Mouse (Mus musculus): ENCODE results near the gene Adcy4.

Adcy4 gene

DNA sequence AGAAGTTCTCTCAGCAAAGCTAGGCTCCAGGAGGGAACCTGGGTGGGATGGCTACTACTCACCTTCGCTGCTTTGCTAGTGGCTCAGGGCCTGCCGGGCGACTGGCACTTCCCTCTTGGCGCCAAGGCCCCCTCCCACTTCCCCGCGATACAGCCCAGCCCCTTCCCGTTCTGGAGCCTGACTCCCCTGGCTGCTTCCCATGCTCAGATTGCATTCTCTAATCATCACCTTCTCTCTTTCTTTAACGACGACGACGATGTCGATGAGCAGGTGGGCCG is at the start of gene Adcy4:
TSS of gene Adcy4 (minus strand) at position 138 of the 278 bp plus-strand sequence.
- DNase-seq (ENCODE audit: low spot score in 2 of 2), result no peak

DNA sequence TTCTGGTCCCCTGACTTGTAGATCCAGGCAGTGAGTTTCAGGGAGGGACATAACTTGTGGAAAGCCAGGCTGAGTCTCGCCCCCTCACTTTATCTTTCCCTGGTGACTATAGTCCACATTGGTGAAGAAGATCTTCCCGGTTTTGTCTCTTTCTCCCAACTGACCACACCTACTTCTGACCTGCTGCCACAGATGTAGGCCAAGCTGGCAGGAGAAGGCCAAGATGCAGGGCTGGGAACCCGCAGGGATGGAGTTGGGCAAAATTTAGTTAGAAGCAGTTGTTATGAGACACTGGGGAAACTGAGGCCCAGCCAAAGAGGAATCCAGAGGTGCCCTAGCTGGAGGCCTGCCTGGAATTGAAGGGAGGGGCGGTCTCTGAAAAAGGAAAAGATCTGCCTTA is 49.2 kb upstream of the Adcy4 start:
- no peak for DNase-seq (ENCODE audit: low spot score in 2 of 2)

DNA sequence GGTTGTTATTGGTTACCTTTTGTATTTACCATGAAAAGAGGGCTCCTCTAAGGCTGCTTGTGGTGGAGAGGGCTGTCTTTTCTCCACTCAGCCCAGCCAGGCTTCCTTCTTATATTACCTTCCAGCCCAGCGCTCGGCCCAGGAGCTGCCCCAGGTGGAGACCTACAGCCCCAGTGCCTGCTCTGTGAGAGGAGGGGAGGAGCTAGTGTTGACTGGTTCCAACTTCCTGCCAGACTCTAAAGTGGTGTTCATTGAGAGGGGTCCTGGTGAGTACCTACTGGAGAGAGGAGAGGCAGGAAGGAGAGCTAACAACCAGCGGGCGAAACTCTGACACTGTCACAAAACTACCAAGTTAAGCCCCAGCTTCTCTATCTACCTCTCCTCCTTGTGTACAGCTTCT is 46.4 kb upstream of the Adcy4 start:
- DNase-seq (ENCODE audit: low spot score in 2 of 2), result no peak

- DNase-seq (ENCODE audit: low spot score in 2 of 2), result no peak
Measured at GRCm38 (mm10) chr14:55829854-55830253, 46.0 kb upstream of the Adcy4 start.

- no peak for DNase-seq (ENCODE audit: low spot score in 2 of 2)
Measured at GRCm38 (mm10) chr14:55828716-55829263, 44.9 kb upstream of the Adcy4 start.

DNA sequence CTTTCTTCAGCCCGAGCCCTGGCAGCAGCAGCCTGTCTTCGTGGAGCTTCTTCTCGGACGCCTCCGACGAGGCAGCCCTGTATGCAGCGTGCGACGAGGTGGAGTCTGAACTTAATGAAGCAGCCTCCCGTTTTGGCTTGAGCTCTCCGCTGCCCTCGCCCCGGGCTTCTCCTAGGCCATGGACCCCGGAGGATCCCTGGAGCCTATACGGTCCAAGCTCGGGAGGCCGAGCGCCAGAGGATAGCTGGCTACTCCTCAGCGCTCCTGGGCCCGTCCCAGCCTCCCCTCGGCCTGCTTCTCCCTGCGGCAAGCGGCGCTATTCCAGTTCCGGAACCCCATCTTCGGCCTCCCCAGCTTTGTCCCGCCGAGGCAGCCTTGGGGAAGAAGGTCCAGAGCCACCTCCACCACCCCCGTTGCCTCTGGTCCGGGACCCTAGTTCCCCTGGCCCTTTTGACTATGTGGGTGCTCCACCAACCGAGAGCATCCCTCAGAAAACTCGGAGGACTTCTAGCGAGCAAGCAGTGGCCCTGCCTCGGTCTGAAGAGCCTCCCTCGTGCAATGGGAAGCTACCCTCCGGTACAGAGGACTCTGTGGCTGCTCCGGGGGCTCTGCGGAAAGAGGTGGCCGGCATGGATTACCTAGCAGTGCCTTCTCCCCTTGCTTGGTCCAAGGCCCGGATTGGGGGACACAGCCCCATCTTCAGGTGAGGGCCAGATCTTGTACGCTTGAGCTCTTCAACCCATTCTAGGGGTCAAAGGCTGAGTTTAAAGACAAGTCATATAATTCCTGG is 42.9 kb upstream of the Adcy4 start:
- no peak for DNase-seq (ENCODE audit: low spot score in 2 of 2)

- DNase-seq (ENCODE audit: low spot score in 2 of 2), result no peak
Measured at GRCm38 (mm10) chr14:55826142-55826541, 42.2 kb upstream of the Adcy4 start.

DNA sequence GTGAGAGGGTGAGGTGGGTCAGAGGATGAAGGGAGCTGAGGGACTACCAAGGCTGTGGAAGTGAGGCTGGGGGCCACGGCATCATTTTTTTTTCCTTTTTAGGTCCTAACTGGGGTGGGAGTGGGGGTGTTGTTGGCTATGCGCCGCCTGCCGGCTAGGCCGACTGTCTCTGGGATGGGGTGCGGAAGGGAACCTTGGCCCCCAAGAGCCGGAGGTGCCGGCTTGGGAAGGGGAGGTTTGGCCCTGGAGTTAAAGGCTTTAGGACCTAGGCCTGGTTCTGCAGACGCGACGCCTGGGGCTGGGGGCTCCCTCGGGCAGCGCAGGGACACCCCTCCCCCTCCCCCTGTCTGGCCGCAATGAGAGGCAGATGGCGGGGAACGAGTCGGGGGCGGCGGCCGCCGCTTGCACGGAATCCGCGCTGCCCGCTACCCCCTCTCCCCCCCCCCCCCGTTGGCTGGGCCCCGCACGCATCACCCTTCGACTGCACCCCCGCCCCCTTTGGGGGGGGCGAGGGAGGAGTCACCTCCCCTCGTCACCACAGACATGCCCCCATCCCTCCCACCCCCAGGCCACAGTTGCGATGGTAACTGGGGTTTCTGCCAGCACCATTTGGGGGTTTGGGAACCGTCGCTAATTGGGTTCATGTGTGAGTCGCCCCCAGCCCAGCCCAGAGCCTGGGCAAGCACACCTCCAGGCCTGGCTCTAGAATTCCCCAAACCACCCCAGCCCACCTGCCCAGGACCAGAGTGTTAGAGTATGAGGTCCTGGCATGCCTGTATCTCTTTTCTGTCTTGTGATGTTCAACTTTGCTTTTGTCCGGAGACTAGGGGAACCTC is 41.5 kb upstream of the Adcy4 start:
- DNase-seq (ENCODE audit: low spot score in 2 of 2), result peak in 1 of 2 experiments; percentile 9

DNA sequence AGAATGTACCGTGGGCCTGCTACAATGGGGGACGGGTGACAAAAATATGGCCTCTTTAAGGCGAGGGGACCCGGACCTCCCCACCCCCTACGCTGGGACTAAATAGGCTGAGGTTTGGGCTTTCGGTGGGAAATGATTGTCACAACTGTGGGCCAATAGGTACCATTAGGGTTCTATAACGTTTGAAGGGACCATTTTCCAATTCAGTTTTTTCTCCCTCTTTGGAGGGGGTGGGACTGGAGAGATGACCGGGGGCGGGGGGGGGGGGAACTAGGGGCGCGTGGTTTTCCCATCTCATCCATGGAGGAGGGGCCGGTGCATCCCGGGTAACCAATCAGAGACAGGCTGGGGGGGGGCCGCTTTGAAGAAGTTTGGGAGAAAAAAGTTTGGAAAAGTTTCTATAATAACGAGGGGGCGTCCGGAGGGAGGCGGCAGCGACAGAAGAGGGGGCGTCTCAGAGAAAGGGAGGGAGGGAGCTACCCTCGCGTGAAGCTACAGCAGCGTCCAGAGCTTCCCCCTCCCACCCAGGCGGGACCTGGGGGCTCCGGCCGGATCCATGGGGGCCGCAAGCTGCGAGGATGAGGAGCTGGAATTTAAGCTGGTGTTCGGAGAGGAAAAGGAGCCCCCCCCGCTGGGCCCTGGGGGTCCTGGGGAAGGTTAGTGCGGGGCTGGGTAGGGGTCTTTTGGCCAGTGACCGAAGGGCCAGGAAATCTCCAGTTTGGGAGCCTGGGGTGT is 40.8 kb upstream of the Adcy4 start:
- DNase-seq (ENCODE audit: low spot score in 2 of 2), result peak in 1 of 2 experiments; percentile 4

DNA sequence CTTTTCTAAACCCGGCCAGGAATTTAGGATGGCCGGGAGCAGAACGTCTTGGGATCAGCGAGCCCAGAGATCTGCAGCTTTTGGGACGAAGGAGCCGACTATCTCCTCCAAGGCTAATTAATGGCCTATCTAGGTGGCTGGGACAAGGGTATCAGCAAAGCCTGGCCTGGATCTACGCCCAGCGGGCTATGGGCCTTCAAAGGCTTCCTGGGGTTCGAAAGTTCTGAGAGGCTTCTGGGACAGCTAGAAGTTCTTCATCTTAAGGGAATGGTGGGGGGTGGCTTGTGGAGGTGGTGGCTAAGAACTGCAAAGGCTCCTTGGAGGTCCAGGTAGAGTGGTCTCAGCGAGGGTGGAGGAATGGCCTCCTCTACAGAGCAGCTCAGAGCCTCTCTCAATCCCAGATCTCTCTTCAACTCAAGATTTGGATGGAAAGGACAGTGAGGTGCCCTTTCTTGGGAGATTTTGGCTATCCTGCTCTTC is 40.1 kb upstream of the Adcy4 start:
- DNase-seq (ENCODE audit: low spot score in 2 of 2), result peak in 1 of 2 experiments; percentile 2

DNA sequence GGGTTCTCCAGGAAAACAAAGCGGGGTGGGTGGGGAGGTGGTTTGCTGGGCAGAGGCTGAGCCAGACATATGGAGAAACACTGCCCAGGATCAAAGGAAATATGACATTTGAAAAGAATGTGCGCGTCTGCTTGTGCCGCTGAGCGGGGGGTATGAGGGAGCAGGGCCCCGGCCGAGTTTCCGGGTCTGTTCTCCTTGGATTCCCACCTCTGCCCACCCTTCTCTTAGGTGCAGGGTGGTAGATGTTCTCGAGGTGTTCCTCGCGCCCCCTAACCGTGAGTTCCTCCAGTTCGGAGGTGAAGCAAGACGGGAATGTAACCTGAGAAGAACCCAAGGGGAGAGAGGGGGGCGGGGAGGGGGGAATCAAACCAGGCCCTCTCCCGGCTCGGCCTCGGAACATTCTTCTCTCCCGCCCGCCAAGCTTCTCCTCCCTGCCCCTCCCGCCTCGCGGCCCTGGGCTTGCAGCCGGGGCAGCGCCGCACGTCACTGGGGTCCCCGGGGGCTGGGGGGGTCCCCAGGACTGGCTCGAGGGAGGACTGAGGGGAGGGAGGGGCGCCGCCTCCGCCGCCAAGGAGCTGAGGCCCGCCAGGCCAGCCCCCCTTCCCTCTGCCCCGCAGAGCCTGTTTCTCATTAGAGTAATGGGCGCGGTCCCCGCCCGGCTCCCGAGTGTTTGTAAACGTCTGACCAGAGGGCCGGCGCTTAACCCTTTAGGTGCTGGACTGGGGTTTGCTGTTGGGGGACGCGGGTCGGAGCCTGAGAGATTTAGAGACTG is 39.3 kb upstream of the Adcy4 start, which contains the start of gene Nfatc4:
TSS of gene Nfatc4 (plus strand) at position 154 of the 772 bp plus-strand sequence.
- DNase-seq (ENCODE audit: low spot score in 2 of 2), result peak in 1 of 2 experiments; percentile 7

DNA sequence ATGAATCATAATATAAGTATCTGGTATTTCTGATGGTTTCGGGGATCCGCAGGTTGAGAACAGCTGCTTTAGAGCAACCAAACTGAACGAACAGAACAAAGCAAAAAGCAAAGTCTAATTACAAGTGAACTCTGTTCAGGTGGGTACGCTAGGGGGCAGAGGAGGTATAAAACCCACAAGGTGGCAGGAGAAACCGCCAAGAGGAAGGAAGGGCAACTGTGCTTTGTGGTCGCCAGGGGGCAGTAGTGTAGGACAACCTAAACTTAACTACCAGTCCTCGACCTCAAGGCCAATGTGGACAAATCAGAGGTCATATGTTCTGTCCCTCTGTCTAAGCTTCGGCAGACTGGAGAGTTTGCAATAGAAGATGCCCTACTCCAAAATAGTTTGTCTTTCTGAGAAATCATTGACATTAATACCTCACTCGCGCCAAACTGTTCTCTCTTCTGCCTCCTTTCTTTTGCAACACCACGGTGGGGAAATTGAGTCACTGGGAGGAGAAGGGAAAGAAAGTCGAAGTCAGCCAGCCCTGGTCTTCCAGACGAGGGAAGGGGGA is 38.6 kb upstream of the Adcy4 start:
- peak; percentile 58 to 83 for DNase-seq (ENCODE audit: low spot score in 2 of 2)

GRCm38 (mm10) chr14:55820576-55820975 is 36.7 kb upstream of the Adcy4 start:
- peak in 1 of 2 experiments; percentile 2 for DNase-seq (ENCODE audit: low spot score in 2 of 2)

GRCm38 (mm10) chr14:55819845-55820405 is 36.0 kb upstream of the Adcy4 start:
- no peak for DNase-seq (ENCODE audit: low spot score in 2 of 2)

GRCm38 (mm10) chr14:55815310-55815751 is 31.4 kb upstream of the Adcy4 start:
- peak in 1 of 2 experiments; percentile 2 for DNase-seq (ENCODE audit: low spot score in 2 of 2)

- DNase-seq (ENCODE audit: low spot score in 2 of 2), result peak in 1 of 2 experiments; percentile 36
Measured at GRCm38 (mm10) chr14:55814885-55815284, 31.0 kb upstream of the Adcy4 start.

DNA sequence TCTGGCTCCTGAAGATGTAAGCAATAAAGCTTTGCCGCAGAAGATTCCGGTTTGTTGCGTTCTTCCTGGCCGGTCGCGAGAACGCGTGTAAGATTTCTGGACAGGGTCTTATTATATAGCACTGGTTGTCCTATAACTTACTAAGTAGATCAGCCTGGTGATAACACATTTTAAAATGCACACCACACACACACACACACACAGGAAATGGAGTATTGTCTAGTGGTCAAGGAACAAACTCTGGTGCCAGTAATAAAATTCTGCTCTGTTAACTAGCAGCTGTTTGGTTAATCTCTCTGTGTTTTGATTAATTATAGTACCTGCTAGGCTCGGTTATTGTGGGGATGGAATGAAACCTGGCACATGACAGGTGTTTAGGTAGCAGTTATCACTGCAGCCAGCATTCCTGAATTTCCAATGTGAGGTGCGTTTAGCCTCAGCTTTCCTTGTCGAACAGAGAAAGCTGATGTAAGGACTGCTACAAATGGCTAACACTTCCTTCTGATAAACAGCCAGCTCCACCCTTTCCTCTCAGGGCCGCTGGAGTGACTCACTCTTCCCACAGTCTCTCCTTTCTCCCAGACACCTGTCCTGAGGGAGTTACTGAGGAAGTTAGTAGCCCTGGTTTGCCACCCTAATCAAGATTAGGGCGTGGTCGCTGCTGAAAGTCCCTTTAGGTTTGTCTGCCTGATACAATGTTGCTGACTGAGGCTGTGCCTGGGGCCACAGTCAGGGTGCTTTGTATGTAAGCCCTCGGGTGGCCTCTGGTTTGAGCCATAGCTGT is 11.7 kb upstream of the Adcy4 start:
- peak in 1 of 2 experiments; percentile 1 for DNase-seq (ENCODE audit: low spot score in 2 of 2)

DNA sequence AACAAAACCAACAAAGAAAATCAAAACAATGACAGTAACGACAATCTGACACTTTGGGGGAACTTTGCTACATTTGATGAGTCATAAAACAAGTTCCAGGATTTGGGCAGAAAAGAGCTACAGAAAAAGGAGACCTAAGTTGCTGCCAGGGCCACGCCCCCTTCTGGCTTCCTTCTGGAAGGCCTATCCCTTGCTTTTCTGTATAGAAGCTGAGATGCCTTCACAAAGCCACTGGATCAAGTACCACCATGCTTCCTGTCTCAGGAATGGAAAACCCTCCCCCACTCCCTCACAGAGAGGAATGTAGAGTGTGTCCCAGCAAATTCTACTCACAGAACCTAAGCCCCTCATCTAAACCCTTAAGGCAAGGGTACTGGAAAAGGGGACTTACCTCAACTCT is 10.1 kb upstream of the Adcy4 start:
- peak in 1 of 2 experiments; percentile 1 for DNase-seq (ENCODE audit: low spot score in 2 of 2)

- no peak for DNase-seq (ENCODE audit: low spot score in 2 of 2)
Measured at GRCm38 (mm10) chr14:55793461-55793860, 9.6 kb upstream of the Adcy4 start.

Data from thymus, postnatal 10 days (tissue).